Mouse (Mus musculus): ENCODE measurements around the gene Adamts3. TPM values are rescaled to one million over a fixed set of nuclear protein-coding genes. Genes with fewer than 3 reads are reported as not detected.
A peak's percentile ranks its signal among the peaks of the same experiment; 100 is the strongest.

The Adamts3 gene
- polyA plus RNA-seq (2014; fragmentation: Nextera tagmentation; extraction: Ambion mirVana) = 7.7 and 8.6 TPM in 2 replicates

GRCm38 (mm10) chr5:89883051-89883907, at the start of gene Adamts3:
TSS of gene Adamts3 (minus strand) at chr5:89883334.
- H3K27me3 ChIP-seq (ENCODE audit: control insufficient read depth, insufficient read depth, low read length) = no peaks in the 10 kb centered on the region
- DNase-seq (ENCODE audit: low spot score) = peak; percentile 75

DNA sequence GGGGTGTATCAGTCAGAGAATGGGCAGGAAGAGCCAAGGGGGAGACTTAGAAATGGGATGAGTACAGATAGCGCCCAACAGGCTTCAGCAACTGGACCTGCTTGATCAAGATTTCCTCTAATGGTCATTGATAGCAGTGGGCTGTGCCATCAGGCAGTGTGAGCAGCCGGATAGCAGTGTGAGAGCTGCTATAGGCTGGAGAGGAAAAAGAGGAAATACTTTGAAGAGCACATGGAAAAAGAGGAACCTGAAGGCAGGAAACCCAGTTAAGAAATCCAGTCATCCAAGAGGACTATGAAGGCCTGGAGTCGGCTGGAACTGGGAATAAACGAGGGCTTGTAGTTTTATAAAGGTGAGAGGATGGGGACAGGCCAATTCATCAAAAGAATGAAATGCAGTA, 48.4 kb upstream of the Adamts3 start:
- WGBS = 74% methylated on average over 4 of the region's 4 CpGs
- no peak overlapping the region for H3K4me2 ChIP-seq (ENCODE audit: low read depth, severe bottlenecking)
- no peaks in the 10 kb centered on the region for H3K4me1 ChIP-seq (ENCODE audit: control insufficient read depth, insufficient read depth, low read length)
- ATAC-seq (ENCODE audit: insufficient number of reproducible peaks, low FRiP score, low TSS enrichment, low read depth) (no peak), DNase-seq (ENCODE audit: low spot score) (no peak)
- H3K27ac ChIP-seq (replicated peaks; ENCODE audit: low read depth, low read length) = no peak overlapping the region
- H3K9me3 ChIP-seq (ENCODE audit: control insufficient read depth, low read length) = no peaks in the 10 kb centered on the region
- no peak overlapping the region for H3K4me3 ChIP-seq (ENCODE audit: low read depth, low read length)
- H3K27me3 ChIP-seq (ENCODE audit: control insufficient read depth, insufficient read depth, low read length) = no peaks in the 10 kb centered on the region
- no peak overlapping the region for H3K9ac ChIP-seq (ENCODE audit: low read length)
- H3K36me3 ChIP-seq (ENCODE audit: control insufficient read depth, insufficient read depth, low read length) = no peaks in the 10 kb centered on the region

More at GRCm38 (mm10) chr5:89883051-89883907, at the start of gene Adamts3:
- Histone ChIP-seq H3K4me1 (ENCODE audit: control insufficient read depth, insufficient read depth, low read length) (0 out of 2 replicates have a peak, but pooled peaks cover 3% of the 10 kb centered on the region), H3K9ac (ENCODE audit: low read length) (peak within 1 kb of the TSS; percentile 82), H3K36me3 (ENCODE audit: control insufficient read depth, insufficient read depth, low read length) (no peaks in the 10 kb centered on the region), H3K9me3 (ENCODE audit: control insufficient read depth, low read length) (no peaks in the 10 kb centered on the region), H3K4me3 (ENCODE audit: low read depth, low read length) (peak within 1 kb of the TSS; percentile 65), H3K4me2 (ENCODE audit: low read depth, severe bottlenecking) (peak within 1 kb of the TSS; percentile 100), H3K27ac (replicated peaks; ENCODE audit: low read depth, low read length) (peak within 1 kb of the TSS; percentile 47; the same call in 1 of the 2 replicates)
- ATAC-seq (ENCODE audit: insufficient number of reproducible peaks, low FRiP score, low TSS enrichment, low read depth) = peak; percentile 77
- WGBS = 0% methylated on average over 46 of the region's 78 CpGs

- Histone ChIP-seq H3K9ac (ENCODE audit: low read length) (no peak overlapping the region), H3K27ac (replicated peaks; ENCODE audit: low read depth, low read length) (no peak overlapping the region), H3K4me1 (ENCODE audit: control insufficient read depth, insufficient read depth, low read length) (no peaks in the 10 kb centered on the region), H3K9me3 (ENCODE audit: control insufficient read depth, low read length) (no peaks in the 10 kb centered on the region), H3K4me2 (ENCODE audit: low read depth, severe bottlenecking) (no peak overlapping the region), H3K36me3 (ENCODE audit: control insufficient read depth, insufficient read depth, low read length) (no peaks in the 10 kb centered on the region), H3K27me3 (ENCODE audit: control insufficient read depth, insufficient read depth, low read length) (no peaks in the 10 kb centered on the region), H3K4me3 (ENCODE audit: low read depth, low read length) (no peak overlapping the region)
- DNase-seq (ENCODE audit: low spot score) = no peak
- no peak for ATAC-seq (ENCODE audit: insufficient number of reproducible peaks, low FRiP score, low TSS enrichment, low read depth)
These were observed 29.2 kb upstream of the Adamts3 start for GRCm38 (mm10) chr5:89912359-89912758.

- Histone ChIP-seq H3K36me3 (ENCODE audit: control insufficient read depth, insufficient read depth, low read length) (no peaks in the 10 kb centered on the region), H3K4me2 (ENCODE audit: low read depth, severe bottlenecking) (no peak overlapping the region), H3K4me3 (ENCODE audit: low read depth, low read length) (no peak overlapping the region), H3K4me1 (ENCODE audit: control insufficient read depth, insufficient read depth, low read length) (no peaks in the 10 kb centered on the region), H3K9ac (ENCODE audit: low read length) (no peak overlapping the region), H3K27ac (replicated peaks; ENCODE audit: low read depth, low read length) (no peak overlapping the region), H3K27me3 (ENCODE audit: control insufficient read depth, insufficient read depth, low read length) (no peaks in the 10 kb centered on the region), H3K9me3 (ENCODE audit: control insufficient read depth, low read length) (no peaks in the 10 kb centered on the region)
- no peak for DNase-seq (ENCODE audit: low spot score)
- WGBS = 76% methylated on average over 7 of the region's 7 CpGs
- no peak for ATAC-seq (ENCODE audit: insufficient number of reproducible peaks, low FRiP score, low TSS enrichment, low read depth)
These were observed 28.8 kb upstream of the Adamts3 start for GRCm38 (mm10) chr5:89911950-89912349.

- H3K36me3 ChIP-seq (ENCODE audit: control insufficient read depth, insufficient read depth, low read length) = no peaks in the 10 kb centered on the region
- no peaks in the 10 kb centered on the region for H3K4me1 ChIP-seq (ENCODE audit: control insufficient read depth, insufficient read depth, low read length)
- no peak for DNase-seq (ENCODE audit: low spot score)
- no peak for ATAC-seq (ENCODE audit: insufficient number of reproducible peaks, low FRiP score, low TSS enrichment, low read depth)
- no peak overlapping the region for H3K4me3 ChIP-seq (ENCODE audit: low read depth, low read length)
- H3K27ac ChIP-seq (replicated peaks; ENCODE audit: low read depth, low read length) = no peak overlapping the region
- no peak overlapping the region for H3K9ac ChIP-seq (ENCODE audit: low read length)
- H3K27me3 ChIP-seq (ENCODE audit: control insufficient read depth, insufficient read depth, low read length) = no peaks in the 10 kb centered on the region
- no peaks in the 10 kb centered on the region for H3K9me3 ChIP-seq (ENCODE audit: control insufficient read depth, low read length)
- 81% methylated on average over 4 of the region's 4 CpGs for WGBS
- H3K4me2 ChIP-seq (ENCODE audit: low read depth, severe bottlenecking) = no peak overlapping the region
These were observed 28.4 kb upstream of the Adamts3 start for GRCm38 (mm10) chr5:89911508-89911907.

- H3K9ac ChIP-seq (ENCODE audit: low read length) = no peak overlapping the region
- no peak for DNase-seq (ENCODE audit: low spot score)
- no peak overlapping the region for H3K4me3 ChIP-seq (ENCODE audit: low read depth, low read length)
- no peak for ATAC-seq (ENCODE audit: insufficient number of reproducible peaks, low FRiP score, low TSS enrichment, low read depth)
- H3K36me3 ChIP-seq (ENCODE audit: control insufficient read depth, insufficient read depth, low read length) = no peaks in the 10 kb centered on the region
- no peak overlapping the region for H3K27ac ChIP-seq (replicated peaks; ENCODE audit: low read depth, low read length)
- WGBS = 77% methylated on average over 13 of the region's 13 CpGs
- no peaks in the 10 kb centered on the region for H3K4me1 ChIP-seq (ENCODE audit: control insufficient read depth, insufficient read depth, low read length)
- H3K4me2 ChIP-seq (ENCODE audit: low read depth, severe bottlenecking) = no peak overlapping the region
- no peaks in the 10 kb centered on the region for H3K9me3 ChIP-seq (ENCODE audit: control insufficient read depth, low read length)
- no peaks in the 10 kb centered on the region for H3K27me3 ChIP-seq (ENCODE audit: control insufficient read depth, insufficient read depth, low read length)
These were observed 23.8 kb upstream of the Adamts3 start for GRCm38 (mm10) chr5:89906884-89907431.

- Histone ChIP-seq H3K9me3 (ENCODE audit: control insufficient read depth, low read length) (no peaks in the 10 kb centered on the region), H3K4me2 (ENCODE audit: low read depth, severe bottlenecking) (no peak overlapping the region), H3K27me3 (ENCODE audit: control insufficient read depth, insufficient read depth, low read length) (no peaks in the 10 kb centered on the region), H3K9ac (ENCODE audit: low read length) (no peak overlapping the region), H3K4me1 (ENCODE audit: control insufficient read depth, insufficient read depth, low read length) (no peaks in the 10 kb centered on the region), H3K36me3 (ENCODE audit: control insufficient read depth, insufficient read depth, low read length) (no peaks in the 10 kb centered on the region), H3K4me3 (ENCODE audit: low read depth, low read length) (no peak overlapping the region), H3K27ac (replicated peaks; ENCODE audit: low read depth, low read length) (no peak overlapping the region)
- ATAC-seq (ENCODE audit: insufficient number of reproducible peaks, low FRiP score, low TSS enrichment, low read depth) (no peak), DNase-seq (ENCODE audit: low spot score) (no peak)
- 78% methylated on average over 5 of the region's 5 CpGs for WGBS
These were observed 17.9 kb upstream of the Adamts3 start for GRCm38 (mm10) chr5:89901026-89901425.

DNA sequence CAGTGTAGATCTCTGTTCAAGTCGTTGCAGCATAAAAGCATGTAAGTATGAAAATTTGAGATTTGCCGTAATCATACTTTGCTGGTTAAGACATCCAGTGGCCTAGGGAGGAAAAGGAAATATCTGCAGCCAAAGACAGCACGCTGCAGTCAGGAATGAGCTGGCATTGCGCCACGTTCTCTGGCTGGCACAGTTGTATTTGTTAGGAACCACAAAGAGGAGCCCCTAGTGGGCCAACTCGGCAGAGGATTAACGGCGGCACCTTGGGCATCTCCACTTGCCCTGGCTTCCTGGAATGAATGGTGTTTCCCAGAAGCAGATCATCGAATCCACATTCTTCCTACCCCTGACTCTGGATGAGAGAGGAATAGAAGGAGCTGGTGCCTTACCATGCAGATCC, 14.4 kb upstream of the Adamts3 start:
- Histone ChIP-seq H3K36me3 (ENCODE audit: control insufficient read depth, insufficient read depth, low read length) (no peaks in the 10 kb centered on the region), H3K4me2 (ENCODE audit: low read depth, severe bottlenecking) (no peak overlapping the region), H3K4me3 (ENCODE audit: low read depth, low read length) (no peak overlapping the region), H3K9ac (ENCODE audit: low read length) (no peak overlapping the region), H3K4me1 (ENCODE audit: control insufficient read depth, insufficient read depth, low read length) (no peaks in the 10 kb centered on the region), H3K9me3 (ENCODE audit: control insufficient read depth, low read length) (no peaks in the 10 kb centered on the region), H3K27ac (replicated peaks; ENCODE audit: low read depth, low read length) (no peak overlapping the region), H3K27me3 (ENCODE audit: control insufficient read depth, insufficient read depth, low read length) (no peaks in the 10 kb centered on the region)
- DNase-seq (ENCODE audit: low spot score) (no peak), ATAC-seq (ENCODE audit: insufficient number of reproducible peaks, low FRiP score, low TSS enrichment, low read depth) (no peak)
- 86% methylated on average over 9 of the region's 9 CpGs for WGBS
